Mouse (Mus musculus): Measurements from ENCODE around the gene Stag2.

Gene Stag2

GRCm38 (mm10) chrX:42148788-42149556 lies at the start of gene Stag2:
TSS of gene Stag2 (plus strand) at chrX:42149317.
- peak; percentile 92 for DNase-seq

- no peak for DNase-seq
Measured at GRCm38 (mm10) chrX:42107137-42107536, 42.0 kb upstream of the Stag2 start.

- DNase-seq, result no peak
Measured at GRCm38 (mm10) chrX:42110585-42110984, 38.5 kb upstream of the Stag2 start.

- no peak for DNase-seq
Measured at GRCm38 (mm10) chrX:42119442-42120048, 29.6 kb upstream of the Stag2 start.

GRCm38 (mm10) chrX:42124963-42125697 lies 24.0 kb upstream of the Stag2 start:
- no peak for DNase-seq

- DNase-seq, result peak; percentile 23
Measured at GRCm38 (mm10) chrX:42139882-42140281, 9.2 kb upstream of the Stag2 start.

GRCm38 (mm10) chrX:42142620-42143019 lies 6.5 kb upstream of the Stag2 start:
- no peak for DNase-seq

- no peak for DNase-seq
Measured at GRCm38 (mm10) chrX:42143991-42144390, 5.1 kb upstream of the Stag2 start.

- peak; percentile 63 for DNase-seq
Measured at GRCm38 (mm10) chrX:42148016-42148451, 1.1 kb upstream of the Stag2 start.

- DNase-seq, result peak; percentile 66
Measured at GRCm38 (mm10) chrX:42149557-42150345, 634 bp downstream of the Stag2 start.

GRCm38 (mm10) chrX:42150346-42151023 lies 1.4 kb downstream of the Stag2 start:
- DNase-seq, result peak; percentile 89

- DNase-seq, result no peak
Measured at GRCm38 (mm10) chrX:42151024-42151754, 2.1 kb downstream of the Stag2 start.

GRCm38 (mm10) chrX:42151903-42152369 lies 2.8 kb downstream of the Stag2 start:
- peak; percentile 92 for DNase-seq

- DNase-seq, result peak; percentile 14
Measured at GRCm38 (mm10) chrX:42153056-42153455, 3.9 kb downstream of the Stag2 start.

- DNase-seq, result no peak
Measured at GRCm38 (mm10) chrX:42165455-42165854, 16.3 kb downstream of the Stag2 start.

- DNase-seq, result no peak
Measured at GRCm38 (mm10) chrX:42170811-42171210, 21.7 kb downstream of the Stag2 start.

- DNase-seq, result no peak
Measured at GRCm38 (mm10) chrX:42187590-42187989, 38.5 kb downstream of the Stag2 start.

GRCm38 (mm10) chrX:42188825-42189426 lies 39.8 kb downstream of the Stag2 start:
- DNase-seq, result no peak

GRCm38 (mm10) chrX:42194608-42195007 lies 45.5 kb downstream of the Stag2 start:
- no peak for DNase-seq

GRCm38 (mm10) chrX:42202482-42202881 lies 53.4 kb downstream of the Stag2 start:
- no peak for DNase-seq

GRCm38 (mm10) chrX:42215742-42216141 lies 66.6 kb downstream of the Stag2 start:
- DNase-seq, result no peak
